Mouse (Mus musculus): ENCODE measurements at regions not wholly inside any gene's neighbourhood (a gene's known extent, or its start where the extent isn't known, plus 50 kb on each side); places are given as distances from the start of the nearest gene placed in this dataset.

DNA sequence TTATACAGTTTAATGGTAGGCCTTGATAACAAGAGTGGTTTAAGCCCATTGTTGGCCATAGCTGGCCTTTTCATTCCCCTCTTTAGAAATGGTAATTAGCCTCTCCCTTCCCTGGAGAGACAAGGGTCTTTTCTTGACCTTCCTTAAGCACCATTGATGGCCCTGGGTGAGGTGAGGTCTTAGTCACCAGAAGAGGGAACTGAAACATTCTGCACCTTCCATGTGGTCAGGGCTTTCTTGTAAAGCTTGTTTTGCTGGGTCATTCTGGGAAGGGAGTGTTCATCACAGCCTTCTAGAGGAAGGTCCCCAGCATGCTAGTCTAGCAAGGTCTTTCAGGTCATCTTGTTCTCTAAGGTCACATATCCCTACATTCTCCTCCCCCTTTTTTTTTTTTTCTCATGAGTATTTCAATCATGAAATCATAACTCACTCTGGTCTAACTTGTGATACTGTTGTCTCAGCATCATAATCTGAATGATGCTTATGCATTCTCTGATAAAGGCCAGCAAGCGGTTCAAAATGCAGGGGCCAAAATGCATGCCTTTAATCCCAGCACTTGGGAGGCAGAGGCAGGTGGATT is 315.2 kb upstream of the Meis1 start (continued):
- TF ChIP-seq USF2 (conservative IDR thresholded peaks at IDR 0.05; ENCODE audit: low read depth, low read length) (no peak), ETS1 (conservative IDR thresholded peaks at IDR 0.05; ENCODE audit: low read depth, low read length) (peak; percentile 94), SMC3 (IDR thresholded peaks at IDR 0.05; ENCODE audit: low read depth, low read length) (peak; percentile 46), MXI1 (IDR thresholded peaks at IDR 0.05; ENCODE audit: low read depth, low read length) (peak; percentile 63; the same call in 1 of the 2 replicates), NRF1 (IDR thresholded peaks at IDR 0.05; ENCODE audit: low read depth, low read length) (0 out of 2 replicates have a peak, but pooled peaks have one; percentile 29), MAFK (IDR thresholded peaks at IDR 0.05; ENCODE audit: insufficient replicate concordance, low read length) (peak; percentile 90), CHD1 (IDR thresholded peaks at IDR 0.05; ENCODE audit: low read depth, low read length) (no peak), PAX5 (IDR thresholded peaks at IDR 0.05; ENCODE audit: low read length) (no peak), HCFC1 (IDR thresholded peaks at IDR 0.05; ENCODE audit: low read depth, low read length) (peak; percentile 41; the same call in 1 of the 2 replicates), IRF4 (IDR thresholded peaks at IDR 0.05; ENCODE audit: low read depth, low read length) (peak; percentile 100), UBTF (IDR thresholded peaks at IDR 0.05; ENCODE audit: low read depth, low read length) (0 out of 2 replicates have a peak, but pooled peaks have one; percentile 56)

DNA sequence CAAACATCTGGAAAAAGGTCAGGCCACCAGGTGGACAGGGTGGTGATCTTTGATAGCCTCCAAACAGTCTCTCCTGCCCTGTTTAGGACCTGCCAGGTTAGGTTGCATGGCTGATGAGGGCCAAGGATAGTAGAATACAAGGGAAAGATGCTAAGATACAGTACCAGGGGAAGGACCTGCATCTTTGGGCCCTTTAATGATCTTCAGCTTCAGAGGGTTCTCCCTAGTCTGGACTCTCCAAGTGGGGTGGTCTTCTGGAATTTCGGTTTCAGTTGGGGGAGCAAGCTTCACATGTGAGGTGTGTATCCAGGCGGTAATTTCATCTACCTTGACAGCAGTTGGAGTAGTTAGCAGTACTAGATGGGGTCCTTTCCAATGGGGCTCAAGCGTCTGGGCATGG is 316.6 kb upstream of the Meis1 start:
- H3K4me1 ChIP-seq (ENCODE audit: control insufficient read depth in 1 of 2, insufficient read depth in 2 of 2), result peaks cover 29 to 65% of the 10 kb centered on the region in 2 experiments
- peak overlapping the region; percentile 6; the same call in 1 of the 2 replicates for H3K27ac ChIP-seq (ENCODE audit: insufficient read depth, low read depth)
- H3K36me3 ChIP-seq (replicated peaks in 1 of 2; ENCODE audit: control insufficient read depth in 1 of 2, insufficient read depth in 1 of 2, low read length in 1 of 2), result peaks cover 0 to 8% of the 10 kb centered on the region in 2 experiments
- DNase-seq (ENCODE audit: extremely low read depth), result no peak
- H3K4me2 ChIP-seq (ENCODE audit: insufficient read depth, low read depth, poor library complexity, severe bottlenecking), result no peak overlapping the region
- no peaks in the 10 kb centered on the region for H3K79me2 ChIP-seq (replicated peaks; ENCODE audit: control insufficient read depth, extremely low read depth, insufficient read depth, poor library complexity, severe bottlenecking)
- in situ Hi-C loops (cut with MboI; ENCODE audit: low pct_ligation_motif_present, low pct_unique_long_range_greater_than_20kb, low sequenced_read_pairs), result loop anchor here (5.0 to 10.0 kb wide), 4 partner anchors 83 to 511 kb away; no protein-coding TSS in a partner anchor
- no peak overlapping the region for H3K4me3 ChIP-seq (replicated peaks in 1 of 3; ENCODE audit: low read depth in 2 of 3, low read length in 2 of 3, poor library complexity in 1 of 3)
- dilution Hi-C loops (cut with MboI; ENCODE audit: extremely low pct_ligation_motif_present, extremely low pct_unique_long_range_greater_than_20kb, low sequenced_read_pairs), result no loop called here
- TF ChIP-seq JUN (IDR thresholded peaks at IDR 0.05; ENCODE audit: insufficient read depth, low read depth, low read length) (no peak), POLR2A (IDR thresholded peaks at IDR 0.05; ENCODE audit: low read depth, low read length) (no peak), ZNF384 (IDR thresholded peaks at IDR 0.05; ENCODE audit: low read depth, low read length) (no peak), TBP (conservative IDR thresholded peaks at IDR 0.05; ENCODE audit: low read depth, low read length) (no peak), ZMIZ1 (IDR thresholded peaks at IDR 0.05; ENCODE audit: low read depth, low read length) (no peak), POLR2AphosphoS2 (IDR thresholded peaks at IDR 0.05; ENCODE audit: low read depth, low read length) (no peak), ELF1 (IDR thresholded peaks at IDR 0.05; ENCODE audit: low read depth, low read length) (no peak), IRF4 (IDR thresholded peaks at IDR 0.05; ENCODE audit: low read depth, low read length) (no peak), E2F4 (IDR thresholded peaks at IDR 0.05; ENCODE audit: insufficient replicate concordance, low read depth, low read length) (no peak), ZC3H11A (IDR thresholded peaks at IDR 0.05; ENCODE audit: low read depth, low read length) (no peak), MEF2A (IDR thresholded peaks at IDR 0.05; ENCODE audit: borderline replicate concordance, low read depth, low read length) (no peak), ZKSCAN1 (IDR thresholded peaks at IDR 0.05; ENCODE audit: borderline replicate concordance, low read depth, low read length) (no peak), SMC3 (IDR thresholded peaks at IDR 0.05; ENCODE audit: low read depth, low read length) (no peak), MXI1 (IDR thresholded peaks at IDR 0.05; ENCODE audit: low read depth, low read length) (no peak), SIN3A (IDR thresholded peaks at IDR 0.05; ENCODE audit: low read length) (no peak), KAT2A (IDR thresholded peaks at IDR 0.05; ENCODE audit: insufficient replicate concordance, low read length) (no peak), NRF1 (IDR thresholded peaks at IDR 0.05; ENCODE audit: low read depth, low read length) (no peak)
- no peak overlapping the region for H3K9ac ChIP-seq (ENCODE audit: insufficient read depth, low read depth)
- no peaks in the 10 kb centered on the region for H3K27me3 ChIP-seq (replicated peaks)
- H3K9me3 ChIP-seq (replicated peaks; ENCODE audit: low read length), result peaks cover 30% of the 10 kb centered on the region
